Mouse (Mus musculus): ENCODE data around the gene Tnf.

- TF ChIP-seq POLR2AphosphoS2 (IDR thresholded peaks at IDR 0.05; ENCODE audit: low read depth, low read length) (no peak), POLR2A (IDR thresholded peaks at IDR 0.05; ENCODE audit: low read depth, low read length) (no peak; the same call in 1 of the 2 replicates), MXI1 (IDR thresholded peaks at IDR 0.05; ENCODE audit: low read depth, low read length) (no peak), USF1 (IDR thresholded peaks at IDR 0.05; ENCODE audit: low read depth, low read length) (no peak), ZNF384 (IDR thresholded peaks at IDR 0.05; ENCODE audit: low read depth, low read length) (no peak), HCFC1 (IDR thresholded peaks at IDR 0.05; ENCODE audit: low read depth, low read length) (no peak), GABPA (IDR thresholded peaks at IDR 0.05; ENCODE audit: insufficient replicate concordance, low read depth, low read length) (no peak), E2F4 (IDR thresholded peaks at IDR 0.05; ENCODE audit: insufficient replicate concordance, low read depth, low read length) (no peak), SIN3A (IDR thresholded peaks at IDR 0.05; ENCODE audit: low read length) (no peak), RCOR1 (conservative IDR thresholded peaks at IDR 0.05; ENCODE audit: low read depth, low read length) (no peak), MAFK (IDR thresholded peaks at IDR 0.05; ENCODE audit: insufficient replicate concordance, low read length) (no peak), CTCF (conservative IDR thresholded peaks at IDR 0.05 in 1 of 2, IDR thresholded peaks at IDR 0.05 in 1 of 2; ENCODE audit: low read depth in 2 of 2, low read length in 2 of 2) (no peak), TBP (conservative IDR thresholded peaks at IDR 0.05; ENCODE audit: low read depth, low read length) (no peak)
These were observed 47.8 kb upstream of the Tnf start for GRCm38 (mm10) chr17:35249451-35250197.

Data from CH12.LX (cell line).